8 mouse cellular contexts compared by ENCODE assay signal in genomic region chr6:47453098-47453497, GRCm38 (mm10). TPM values are rescaled to one million over a fixed set of nuclear protein-coding genes. Genes with fewer than 3 reads are reported as not detected.
DNase-seq lines count a peak whose midpoint lies in the region; ATAC-seq and TF ChIP-seq lines count a peak whose summit lies in the region.

TSS of gene Cul1 (plus strand) at chr6:47453398.

- H3K36me3 ChIP-seq in MEL (ENCODE audit: control insufficient read depth in 1 of 2, insufficient read depth in 2 of 2, low read length in 2 of 2): peaks cover 0 to 38% of the 10 kb centered on the region in 2 experiments; a peak in 2 of 4 replicates
- no peaks in the 10 kb centered on the region for H3K36me3 ChIP-seq in forebrain, embryonic 15.5 days
- no peaks in the 10 kb centered on the region for H3K36me3 ChIP-seq in hindbrain, embryonic 13.5 days
- H3K36me3 ChIP-seq in liver, embryonic 15.5 days (replicated peaks): no peaks in the 10 kb centered on the region

- TF ChIP-seq EP300 in MEL (IDR thresholded peaks at IDR 0.05; ENCODE audit: low read depth in 1 of 2, low read length in 2 of 2): no peak

- H3K4me3 ChIP-seq in MEL (ENCODE audit: control insufficient read depth in 1 of 2, insufficient read depth in 1 of 2, low read depth in 2 of 2, low read length in 2 of 2): peak within 1 kb of the TSS; percentile 89 to 98
- peak within 1 kb of the TSS; percentile 100 for H3K4me3 ChIP-seq in forebrain, embryonic 15.5 days
- peak within 1 kb of the TSS; percentile 96 for H3K4me3 ChIP-seq in hindbrain, embryonic 13.5 days
- H3K4me3 ChIP-seq in liver, embryonic 15.5 days (replicated peaks): peak within 1 kb of the TSS; percentile 99

- TF ChIP-seq RAD21 in MEL (IDR thresholded peaks at IDR 0.05; ENCODE audit: low read depth, low read length): no peak

- H3K4me2 ChIP-seq in forebrain, embryonic 15.5 days (replicated peaks): peak within 1 kb of the TSS; percentile 78
- H3K4me2 ChIP-seq in hindbrain, embryonic 13.5 days: peak within 1 kb of the TSS; percentile 84
- peak within 1 kb of the TSS; percentile 96 for H3K4me2 ChIP-seq in liver, embryonic 15.5 days

- TF ChIP-seq POLR2A in MEL (IDR thresholded peaks at IDR 0.05; ENCODE audit: control insufficient read depth in 1 of 2, insufficient read depth in 1 of 2, low read depth in 1 of 2, low read length in 2 of 2, poor library complexity in 1 of 2): no peak

- no peak for ATAC-seq in forebrain, embryonic 15.5 days (replicated peaks)
- no peak for ATAC-seq in hindbrain, embryonic 13.5 days (ENCODE audit: low FRiP score)
- ATAC-seq in liver, embryonic 15.5 days (ENCODE audit: insufficient read depth): no peak

- no peak for DNase-seq in frontal cortex, adult 2 months (ENCODE audit: extremely low spot score in 1 of 2, low spot score in 1 of 2)
- DNase-seq in frontal cortex, postnatal 10 days (ENCODE audit: low spot score in 2 of 2): no peak
- no peak for DNase-seq in MEL (ENCODE audit: low read depth, low spot score)
- no peak for DNase-seq in right cerebral cortex, adult 2 months (ENCODE audit: low spot score in 2 of 2)
- no peak for DNase-seq in embryo, embryonic 9.5 days (ENCODE audit: extremely low spot score)

- no peak for TF ChIP-seq CTCF in MEL (IDR thresholded peaks at IDR 0.05 in 2 of 3, conservative IDR thresholded peaks at IDR 0.05 in 1 of 3; ENCODE audit: control insufficient read depth in 1 of 3, insufficient read depth in 1 of 3, low read depth in 2 of 3, low read length in 3 of 3, poor library complexity in 1 of 3, severe bottlenecking in 1 of 3)

- WGBS in forebrain, embryonic 15.5 days: 40% methylated on average over 2 of the region's 2 CpGs
- WGBS in hindbrain, embryonic 13.5 days: 40% methylated on average over 2 of the region's 2 CpGs
- 40% methylated on average over 2 of the region's 2 CpGs for WGBS in liver, embryonic 15.5 days (ENCODE audit: insufficient replicate concordance)

- H3K9ac ChIP-seq in MEL (ENCODE audit: control insufficient read depth, low read depth, low read length, poor library complexity, severe bottlenecking): peak within 1 kb of the TSS; percentile 99
- H3K9ac ChIP-seq in forebrain, embryonic 15.5 days (replicated peaks): peak within 1 kb of the TSS; percentile 99
- H3K9ac ChIP-seq in hindbrain, embryonic 13.5 days: peak within 1 kb of the TSS; percentile 99
- H3K9ac ChIP-seq in liver, embryonic 15.5 days: peak within 1 kb of the TSS; percentile 100

- H3K79me2 ChIP-seq in MEL (ENCODE audit: control insufficient read depth, insufficient read depth, low read length, poor library complexity): peaks cover 38% of the 10 kb centered on the region

- no peaks in the 10 kb centered on the region for H3K27me3 ChIP-seq in MEL (ENCODE audit: control insufficient read depth in 1 of 2, insufficient read depth in 2 of 2, low read length in 2 of 2)
- no peaks in the 10 kb centered on the region for H3K27me3 ChIP-seq in forebrain, embryonic 15.5 days
- H3K27me3 ChIP-seq in hindbrain, embryonic 13.5 days: no peaks in the 10 kb centered on the region
- H3K27me3 ChIP-seq in liver, embryonic 15.5 days: no peaks in the 10 kb centered on the region

- H3K9me3 ChIP-seq in MEL (replicated peaks; ENCODE audit: insufficient read depth, low read length): no peaks in the 10 kb centered on the region
- no peaks in the 10 kb centered on the region for H3K9me3 ChIP-seq in forebrain, embryonic 15.5 days
- no peaks in the 10 kb centered on the region for H3K9me3 ChIP-seq in hindbrain, embryonic 13.5 days
- H3K9me3 ChIP-seq in liver, embryonic 15.5 days (replicated peaks): no peaks in the 10 kb centered on the region

- H3K4me1 ChIP-seq in MEL (ENCODE audit: control insufficient read depth in 1 of 2, insufficient read depth in 2 of 2, low read length in 2 of 2): peaks cover 7 to 14% of the 10 kb centered on the region in 2 experiments; a peak in 3 of 4 replicates
- H3K4me1 ChIP-seq in forebrain, embryonic 15.5 days: peaks cover 35% of the 10 kb centered on the region
- H3K4me1 ChIP-seq in hindbrain, embryonic 13.5 days (replicated peaks): peaks cover 25% of the 10 kb centered on the region
- peaks cover 36% of the 10 kb centered on the region for H3K4me1 ChIP-seq in liver, embryonic 15.5 days (replicated peaks)

- peak within 1 kb of the TSS; percentile 85 for H3K27ac ChIP-seq in MEL (ENCODE audit: control insufficient read depth, low read depth, low read length)
- H3K27ac ChIP-seq in forebrain, embryonic 15.5 days (replicated peaks): peak within 1 kb of the TSS; percentile 98
- peak within 1 kb of the TSS; percentile 98 for H3K27ac ChIP-seq in hindbrain, embryonic 13.5 days
- H3K27ac ChIP-seq in liver, embryonic 15.5 days (replicated peaks): peak within 1 kb of the TSS; percentile 96

TF ChIP-seq in MEL, 35 proteins besides CTCF, POLR2A, EP300 and RAD21:
- TF ChIP-seq HCFC1 (IDR thresholded peaks at IDR 0.05; ENCODE audit: low read depth, low read length): no peak
- TF ChIP-seq ZC3H11A (IDR thresholded peaks at IDR 0.05; ENCODE audit: low read depth, low read length): no peak
- no peak for TF ChIP-seq MAX (IDR thresholded peaks at IDR 0.05; ENCODE audit: low read length)
- TF ChIP-seq USF2 (IDR thresholded peaks at IDR 0.05; ENCODE audit: borderline replicate concordance in 1 of 2, insufficient read depth in 1 of 2, low read depth in 1 of 2, low read length in 2 of 2): no peak
- no peak for TF ChIP-seq E2F4 (IDR thresholded peaks at IDR 0.05; ENCODE audit: borderline replicate concordance, low read depth, low read length)
- no peak for TF ChIP-seq ZMIZ1 (IDR thresholded peaks at IDR 0.05; ENCODE audit: low read depth, low read length)
- no peak for TF ChIP-seq CHD2 (IDR thresholded peaks at IDR 0.05; ENCODE audit: low read length)
- no peak for TF ChIP-seq USF1 (IDR thresholded peaks at IDR 0.05; ENCODE audit: low read depth, low read length)
- TF ChIP-seq MAZ (IDR thresholded peaks at IDR 0.05; ENCODE audit: low read depth, low read length): no peak
- TF ChIP-seq POLR2AphosphoS5 (IDR thresholded peaks at IDR 0.05; ENCODE audit: borderline replicate concordance, low read depth, low read length): no peak
TF ChIP-seq in MEL: peak in this region for 0.

RNA-seq across cellular contexts. Expression of gene Cul1, which starts in this region (rescaled TPM):
- 102 and 114 TPM in 2 replicates for polyA plus RNA-seq in frontal cortex, adult 2 months (2012; rRNA removed)
- total RNA-seq in MEL (2012; rRNA removed): 40.4 and 48.2 TPM in 2 replicates
- polyA plus RNA-seq in MEL (2012; ENCODE audit: insufficient read depth in 1 of 2, insufficient read length in 2 of 2, low read depth in 1 of 2, low replicate concordance in 2 of 2, missing spikeins in 1 of 2): 10 to 100 TPM in 1 of 2 experiments, not detected in 1; 58.4 TPM
- 180 and 183 TPM in 2 replicates for polyA plus RNA-seq in forebrain, embryonic 15.5 days (2015; fragmentation: Nextera tagmentation; extraction: Ambion mirVana)
- 122 and 125 TPM in 2 replicates for polyA plus RNA-seq in hindbrain, embryonic 13.5 days (2015; fragmentation: Nextera tagmentation; extraction: Ambion mirVana)
- polyA plus RNA-seq in liver, embryonic 15.5 days (2015; fragmentation: Nextera tagmentation; extraction: Ambion mirVana): 57.7 and 60.8 TPM in 2 replicates
